Mouse (Mus musculus) ovary, adult 18-20 months (tissue): ENCODE data around the gene Cfap69.

Source experiments
- DNase-seq: peaks from one replicate; pipeline ENCODE4 v3.0.0; 2022; ENCODE audit warnings: low spot score, mixed read lengths

Cfap69 gene

GRCm38 (mm10) chr5:5657932-5658331 is 6.1 kb downstream of the Cfap69 start:
- no peak for DNase-seq

GRCm38 (mm10) chr5:5648817-5649569 is 15.0 kb downstream of the Cfap69 start:
- DNase-seq, result no peak

- no peak for DNase-seq
Measured at GRCm38 (mm10) chr5:5646173-5646572, 17.9 kb downstream of the Cfap69 start.

- no peak for DNase-seq
Measured at GRCm38 (mm10) chr5:5638496-5638895, 25.5 kb downstream of the Cfap69 start.

GRCm38 (mm10) chr5:5625491-5625890 is 38.5 kb downstream of the Cfap69 start:
- no peak for DNase-seq

- DNase-seq, result no peak
Measured at GRCm38 (mm10) chr5:5618329-5618728, 45.7 kb downstream of the Cfap69 start.

- DNase-seq, result no peak
Measured at GRCm38 (mm10) chr5:5610540-5610939, 53.5 kb downstream of the Cfap69 start.

GRCm38 (mm10) chr5:5587686-5588085 is 76.4 kb downstream of the Cfap69 start:
- no peak for DNase-seq

- peak; percentile 4 for DNase-seq
Measured at GRCm38 (mm10) chr5:5573749-5574317, 90.2 kb downstream of the Cfap69 start, which contains the start of gene Gm8773. Gene Gm8773 (plus strand): TSS chr5:5573799.

GRCm38 (mm10) chr5:5562435-5562834 is 101.6 kb downstream of the Cfap69 start:
- DNase-seq, result no peak

GRCm38 (mm10) chr5:5561041-5561706 is 102.9 kb downstream of the Cfap69 start:
- no peak for DNase-seq

GRCm38 (mm10) chr5:5559798-5560197 is 104.2 kb downstream of the Cfap69 start:
- no peak for DNase-seq

- peak; percentile 84 for DNase-seq
Measured at GRCm38 (mm10) chr5:5559079-5559740, 104.8 kb downstream of the Cfap69 start, which contains the start of gene Gtpbp10. Gene Gtpbp10 (minus strand): TSS chr5:5559538.

GRCm38 (mm10) chr5:5551110-5551509 is 112.9 kb downstream of the Cfap69 start:
- DNase-seq, result no peak

- DNase-seq, result no peak
Measured at GRCm38 (mm10) chr5:5540385-5540784, 123.7 kb downstream of the Cfap69 start.

GRCm38 (mm10) chr5:5539771-5540170 is 124.3 kb downstream of the Cfap69 start:
- DNase-seq, result no peak

- DNase-seq, result no peak
Measured at GRCm38 (mm10) chr5:5536131-5536530, 127.9 kb downstream of the Cfap69 start.

GRCm38 (mm10) chr5:5533656-5534420 is 130.2 kb downstream of the Cfap69 start:
- DNase-seq, result no peak
